Mouse (Mus musculus) cerebellum, adult 11-12 months (tissue): Measurements from ENCODE around the gene AC140267.1.

ENCODE experiments used
- DNase-seq: peaks from one replicate; pipeline ENCODE4 v3.0.0; 2022

The AC140267.1 gene

DNA sequence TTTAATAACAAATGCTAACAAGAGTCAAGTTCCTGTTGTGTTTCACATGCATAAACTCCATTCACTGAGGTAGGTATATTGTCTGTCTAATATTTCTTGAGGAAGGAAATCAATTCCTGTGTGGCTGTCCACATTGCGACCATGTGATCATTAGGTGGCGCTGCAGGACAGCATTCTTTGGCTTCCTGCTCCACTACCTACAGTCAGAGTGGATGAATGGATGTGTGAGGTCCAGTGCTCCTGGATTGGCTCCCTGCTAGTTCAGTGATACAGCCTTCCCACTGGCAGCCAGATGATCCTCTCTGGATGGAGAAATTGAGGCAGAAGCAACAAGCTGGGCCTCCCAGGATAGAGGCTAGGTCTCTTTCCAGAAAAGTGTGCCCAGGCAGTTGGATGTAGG, 30.6 kb downstream of the AC140267.1 start:
- peak; percentile 83 for DNase-seq

DNA sequence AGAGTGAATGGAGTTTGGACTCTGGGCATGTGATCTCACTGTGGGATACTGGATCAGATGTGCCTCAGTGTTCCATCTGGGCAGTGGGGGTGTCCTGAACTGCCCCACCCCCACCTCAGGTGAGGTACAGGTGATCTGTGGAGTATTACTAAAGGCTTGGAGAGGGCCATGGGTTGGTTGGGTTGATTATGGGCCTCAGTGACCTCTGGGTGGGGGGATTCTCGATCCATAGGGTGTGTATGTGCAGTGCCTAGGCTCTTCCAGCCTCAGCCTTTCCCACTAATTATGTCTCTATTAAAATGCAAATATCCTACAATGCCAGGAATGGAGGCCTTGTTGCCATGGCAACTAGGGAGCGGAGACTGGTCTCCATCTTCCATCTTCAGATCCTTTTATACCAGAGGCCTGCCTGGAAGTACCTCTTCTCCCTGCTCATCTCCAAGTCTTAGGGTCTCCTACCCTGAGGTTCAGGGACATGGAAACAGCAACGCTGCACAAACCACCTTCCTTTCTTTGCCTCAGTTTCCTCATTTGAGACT, 36.3 kb downstream of the AC140267.1 start:
- DNase-seq, result no peak

DNA sequence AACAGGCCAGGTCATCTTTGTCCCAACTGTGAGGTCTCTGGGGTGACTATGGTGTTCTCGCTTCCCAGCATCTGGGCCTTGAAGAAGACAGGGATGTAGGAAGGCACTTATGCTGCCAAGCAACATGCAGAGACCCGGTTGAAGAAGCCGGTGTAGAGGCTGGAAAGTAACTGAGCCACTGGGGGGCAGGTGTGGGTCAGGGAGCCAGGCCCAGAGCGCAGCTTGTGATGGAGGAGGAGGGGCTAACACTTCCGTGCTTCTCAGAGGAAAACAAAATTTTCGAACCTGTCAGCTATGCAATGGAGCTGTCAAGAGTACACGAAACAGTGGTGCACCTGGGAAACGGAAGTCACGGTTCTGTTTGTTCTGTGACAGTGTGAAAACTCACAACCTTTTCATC, 41.5 kb downstream of the AC140267.1 start:
- peak; percentile 66 for DNase-seq

DNA sequence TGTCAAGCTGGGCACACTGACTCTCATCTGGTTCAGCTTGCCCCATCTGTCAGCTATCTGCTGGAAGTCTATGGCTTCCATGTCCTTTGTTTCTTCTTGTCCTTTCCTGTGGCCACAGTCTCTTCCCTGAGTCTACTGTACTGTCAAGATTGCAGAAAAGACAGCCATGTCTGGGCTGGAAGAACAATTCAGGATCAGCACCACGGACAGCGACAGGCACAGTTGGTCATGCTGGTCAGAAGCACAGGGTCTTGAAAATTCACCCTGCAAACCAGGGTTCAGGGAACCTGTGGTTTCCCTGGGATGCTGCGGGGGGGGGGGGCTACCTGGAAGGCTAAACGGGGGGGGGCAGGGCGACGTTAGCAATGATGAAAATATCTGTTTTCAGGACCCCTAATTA, 42.0 kb downstream of the AC140267.1 start:
- no peak for DNase-seq

DNA sequence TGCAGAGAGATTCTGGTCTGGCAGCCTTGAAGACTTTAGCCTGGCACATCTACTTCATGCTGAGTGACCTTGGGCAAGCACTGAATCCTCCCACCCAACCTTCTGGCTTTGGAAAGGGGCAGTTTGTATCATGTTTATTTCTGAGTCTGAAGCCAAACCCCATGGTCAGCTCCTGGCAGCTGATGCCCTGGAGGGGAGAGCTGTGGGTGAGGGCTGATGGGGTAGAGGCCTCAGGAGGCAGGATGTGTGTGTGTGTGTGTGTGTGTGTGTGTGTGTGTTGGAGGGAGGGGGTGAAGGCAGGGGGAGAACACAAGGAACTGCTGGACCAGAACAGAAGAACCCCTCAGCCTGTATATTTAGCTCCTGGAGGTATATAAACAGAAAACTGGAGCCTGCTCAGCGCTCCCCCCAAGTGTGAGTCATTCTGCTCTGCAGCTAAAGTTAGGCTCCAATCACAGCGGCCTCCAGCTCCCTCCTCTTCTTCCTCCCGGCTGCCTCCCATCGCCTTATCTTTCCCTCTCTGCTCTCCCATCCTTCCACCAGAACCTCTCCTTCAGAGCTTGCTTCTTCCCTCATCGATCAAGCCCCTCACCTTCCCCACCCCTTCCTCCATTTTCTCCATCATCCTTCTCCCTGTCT, 42.6 kb downstream of the AC140267.1 start:
- peak; percentile 79 for DNase-seq

DNA sequence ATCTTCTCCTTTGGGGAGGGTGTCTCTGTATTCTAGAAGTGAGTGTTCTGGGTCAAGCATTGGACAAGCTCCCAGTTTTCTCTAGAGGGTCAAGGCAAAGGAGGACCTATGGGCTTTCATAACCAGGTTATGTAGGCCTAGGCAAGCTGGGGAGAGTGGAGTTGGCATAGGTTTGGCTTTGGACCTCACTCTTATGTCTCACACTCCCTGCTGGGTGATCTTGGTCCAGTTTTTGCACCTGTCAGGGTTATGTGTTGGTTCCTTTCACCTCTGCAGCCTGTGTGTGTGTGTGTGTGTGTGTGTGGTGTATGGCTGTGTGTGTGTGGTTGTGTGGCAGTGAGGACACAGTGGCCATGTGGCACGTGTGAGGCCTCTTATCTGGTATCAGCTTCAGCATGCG, 43.4 kb downstream of the AC140267.1 start:
- peak; percentile 58 for DNase-seq

DNA sequence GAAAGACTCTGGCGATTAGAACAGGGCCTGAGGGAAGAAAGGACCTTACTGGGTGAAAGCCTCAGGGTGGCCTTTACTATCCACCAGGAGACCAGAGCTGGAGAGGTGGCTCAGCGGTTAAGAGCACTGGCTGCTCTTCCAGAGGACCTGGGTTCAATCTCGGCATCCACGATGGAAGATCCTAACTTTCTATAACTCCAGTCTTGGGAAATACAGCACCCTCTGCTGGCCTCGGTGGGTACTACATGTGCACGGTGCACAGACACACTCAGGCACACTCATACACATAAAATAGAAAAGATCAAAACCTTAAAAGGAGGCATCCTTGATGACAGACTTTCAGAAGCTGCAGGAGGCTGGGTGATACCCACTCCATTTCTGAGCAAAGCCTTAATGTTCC, 45.0 kb downstream of the AC140267.1 start:
- no peak for DNase-seq
